Mouse (Mus musculus) intestine, embryonic 14.5 days (tissue): ENCODE measurements around the gene N6amt1. TPM values are rescaled to one million over a fixed set of nuclear protein-coding genes. Genes with fewer than 3 reads are reported as not detected.

ENCODE experiments used
- ATAC-seq: fragments of 200-750 bp; cut with Nextera tagmentation; replicated peaks from 2 replicates; pipeline ENCODE4 v1.8.0; 2017; ENCODE audit warnings: low read depth, moderate number of reproducible peaks, moderate TSS enrichment, moderate library complexity; ENCODE audit not compliant: low FRiP score, low TSS enrichment
- DNase-seq: peaks from one replicate; pipeline ENCODE4 v3.0.0-alpha.2; 2018; ENCODE audit warnings: low spot score
- H3K27ac ChIP-seq: fragments of 300-500 bp; sonication (generic); 2 replicates; pipeline ENCODE4 v1.5.1; 2014; ENCODE audit warnings: low read depth, mild to moderate bottlenecking, control low read depth
- H3K27me3 ChIP-seq: fragments of 300-500 bp; sonication (generic); replicated peaks from 2 replicates; pipeline ENCODE4 v1.6.1; 2014; ENCODE audit warnings: low read length, control low read depth; ENCODE audit not compliant: control insufficient read depth, insufficient read depth
- H3K36me3 ChIP-seq: fragments of 300-500 bp; sonication (generic); 2 replicates; pipeline ENCODE4 v1.6.1; 2014; ENCODE audit warnings: low read length, control low read depth; ENCODE audit not compliant: control insufficient read depth, insufficient read depth
- H3K4me1 ChIP-seq: fragments of 300-500 bp; sonication (generic); replicated peaks from 2 replicates; pipeline ENCODE4 v1.6.1; 2014; ENCODE audit warnings: low read length, control low read depth, mixed read lengths; ENCODE audit not compliant: control insufficient read depth, insufficient read depth
- H3K4me2 ChIP-seq: fragments of 300-500 bp; sonication (generic); 2 replicates; pipeline ENCODE4 v1.6.1; 2014; ENCODE audit warnings: low read length
- H3K4me3 ChIP-seq: fragments of 300-500 bp; sonication (generic); 2 replicates; pipeline ENCODE4 v1.5.1; 2014; ENCODE audit warnings: low read depth, low read length, control low read depth, mixed read lengths
- H3K9ac ChIP-seq: fragments of 300-500 bp; sonication (generic); 2 replicates; pipeline ENCODE4 v1.6.1; 2014; ENCODE audit warnings: mild to moderate bottlenecking, low read length
- H3K9me3 ChIP-seq: fragments of 300-500 bp; sonication (generic); 2 replicates; pipeline ENCODE4 v1.6.1; 2016; ENCODE audit warnings: low read length, control low read depth; ENCODE audit not compliant: control insufficient read depth
- WGBS: fragments of 180-500 bp; shearing (Covaris S2); extraction: QIAGEN DNeasy Blood & Tissue Kit; methylation state at CpG from one replicate; pipeline ENCODE4 v1.1.7; 2014; 5-methylcytosine and 5-hydroxymethylcytosine counted together
- polyA plus RNA-seq: library from polyadenylated mRNA; unstranded; fragments of >200 nt; fragmentation: Nextera tagmentation; extraction: Ambion mirVana; gene quantifications from 2 replicates; pipeline ENCODE4 v1.2.1, GENCODE M21; 2014

Gene N6amt1
- polyA plus RNA-seq, 1 experiment from 2014 or later = 24.7 TPM

GRCm38 (mm10) chr16:87364231-87364630 lies 10.2 kb downstream of the N6amt1 start:
- Histone ChIP-seq H3K4me3 (no peak overlapping the region), H3K36me3 (peaks cover 59% of the 10 kb centered on the region)
- DNase-seq = no peak

DNA sequence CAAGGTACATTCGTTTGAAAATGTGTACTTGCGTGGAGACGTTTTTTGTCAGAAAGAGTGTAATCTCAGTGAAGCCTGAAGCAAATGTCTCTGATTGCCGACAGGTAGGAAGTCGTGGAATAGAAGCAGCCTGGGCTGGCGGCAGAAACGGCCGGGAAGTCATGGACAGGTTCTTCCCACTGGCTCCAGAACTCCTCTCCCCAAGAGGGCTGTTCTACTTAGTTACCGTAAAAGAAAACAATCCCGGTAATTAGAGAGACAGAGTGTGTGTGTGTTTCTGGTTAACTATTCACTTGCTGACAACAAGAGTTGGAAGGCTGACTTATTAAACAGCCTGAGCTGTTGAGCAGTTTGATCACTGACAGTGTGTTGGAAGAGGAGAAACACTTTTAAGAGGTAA lies 12.1 kb downstream of the N6amt1 start:
- H3K36me3 ChIP-seq = peaks cover 48% of the 10 kb centered on the region
- no peak overlapping the region for H3K27ac ChIP-seq
- H3K4me2 ChIP-seq = no peak overlapping the region
- H3K4me1 ChIP-seq = no peaks in the 10 kb centered on the region
- no peaks in the 10 kb centered on the region for H3K9me3 ChIP-seq
- no peak overlapping the region for H3K4me3 ChIP-seq
- ATAC-seq (no peak), DNase-seq (no peak)
- H3K9ac ChIP-seq = no peak overlapping the region
- no peaks in the 10 kb centered on the region for H3K27me3 ChIP-seq
- WGBS = 68% methylated on average over 10 of the region's 10 CpGs

More at GRCm38 (mm10) chr16:87364231-87364630, 10.2 kb downstream of the N6amt1 start:
- no peak for ATAC-seq
- no peak overlapping the region for H3K4me2 ChIP-seq
- H3K9ac ChIP-seq = no peak overlapping the region
- H3K27me3 ChIP-seq = no peaks in the 10 kb centered on the region
- 62% methylated on average over 4 of the region's 4 CpGs for WGBS
- no peaks in the 10 kb centered on the region for H3K9me3 ChIP-seq
- no peaks in the 10 kb centered on the region for H3K4me1 ChIP-seq
- no peak overlapping the region for H3K27ac ChIP-seq

GRCm38 (mm10) chr16:87366445-87366844 lies 12.5 kb downstream of the N6amt1 start:
- Histone ChIP-seq H3K27me3 (no peaks in the 10 kb centered on the region), H3K9me3 (no peaks in the 10 kb centered on the region), H3K4me1 (no peaks in the 10 kb centered on the region), H3K4me3 (no peak overlapping the region), H3K27ac (no peak overlapping the region), H3K4me2 (no peak overlapping the region), H3K36me3 (peaks cover 48% of the 10 kb centered on the region), H3K9ac (no peak overlapping the region)
- ATAC-seq (no peak), DNase-seq (no peak)
- WGBS = 91% methylated on average over 6 of the region's 6 CpGs

DNA sequence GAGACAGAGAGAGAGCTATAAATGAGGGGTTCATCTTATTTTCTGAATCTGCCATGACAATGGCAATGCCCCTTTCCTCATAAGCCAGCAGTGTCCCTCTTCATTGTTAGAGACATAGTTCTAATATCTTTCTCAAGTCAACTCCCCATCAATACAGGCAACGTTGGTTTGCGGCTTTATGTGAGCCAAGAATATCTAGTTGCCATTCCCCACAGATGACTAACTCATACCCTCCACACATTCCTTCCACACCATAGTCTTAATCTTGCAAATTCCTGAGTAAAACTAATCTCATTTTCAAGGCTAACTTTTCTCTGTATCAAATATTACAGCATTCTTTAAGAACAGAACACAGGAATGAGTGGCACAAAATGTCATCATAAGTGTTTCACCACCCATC lies 29.0 kb downstream of the N6amt1 start:
- no peak for DNase-seq
- Histone ChIP-seq H3K4me1 (no peaks in the 10 kb centered on the region), H3K36me3 (peaks cover 75% of the 10 kb centered on the region), H3K27ac (no peak overlapping the region), H3K4me3 (no peak overlapping the region), H3K9ac (no peak overlapping the region), H3K9me3 (no peaks in the 10 kb centered on the region), H3K27me3 (no peaks in the 10 kb centered on the region), H3K4me2 (no peak overlapping the region)
- 91% methylated on average over 2 of the region's 2 CpGs for WGBS
- ATAC-seq = no peak

GRCm38 (mm10) chr16:87384366-87384765 lies 30.4 kb downstream of the N6amt1 start:
- no peak for ATAC-seq
- no peaks in the 10 kb centered on the region for H3K27me3 ChIP-seq
- no peaks in the 10 kb centered on the region for H3K9me3 ChIP-seq
- H3K4me2 ChIP-seq = no peak overlapping the region
- H3K4me3 ChIP-seq = no peak overlapping the region
- 71% methylated on average over 2 of the region's 2 CpGs for WGBS
- H3K27ac ChIP-seq = no peak overlapping the region
- H3K36me3 ChIP-seq = peaks cover 70% of the 10 kb centered on the region
- DNase-seq = no peak
- H3K9ac ChIP-seq = no peak overlapping the region
- H3K4me1 ChIP-seq = no peaks in the 10 kb centered on the region

DNA sequence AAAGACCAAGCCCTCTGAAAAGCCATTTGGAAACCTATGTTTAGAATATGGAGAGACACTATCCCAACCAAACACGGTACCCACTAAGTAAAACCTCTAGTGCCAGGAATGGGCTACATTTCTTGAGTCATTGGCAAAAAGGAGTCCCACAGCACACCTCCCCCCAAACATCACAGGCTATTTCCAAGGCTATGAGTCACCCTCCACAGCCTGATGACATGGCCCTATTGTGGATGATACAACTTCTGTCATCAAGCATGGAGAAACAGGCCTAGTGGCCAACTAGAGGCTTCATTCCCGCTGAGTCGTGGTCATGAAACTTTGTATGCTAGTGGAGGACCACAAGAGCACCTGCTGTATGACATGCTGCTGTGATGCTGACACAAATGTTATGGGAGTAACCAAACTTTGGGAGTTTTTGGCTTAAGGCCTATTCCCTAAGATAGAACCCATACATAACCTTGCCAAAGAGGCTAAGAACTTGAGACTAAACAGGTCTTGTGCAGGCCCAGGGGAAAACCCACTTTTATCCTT lies 33.5 kb downstream of the N6amt1 start:
- peaks cover 44% of the 10 kb centered on the region for H3K36me3 ChIP-seq
- no peak overlapping the region for H3K9ac ChIP-seq
- H3K27me3 ChIP-seq = no peaks in the 10 kb centered on the region
- H3K4me1 ChIP-seq = no peaks in the 10 kb centered on the region
- no peaks in the 10 kb centered on the region for H3K9me3 ChIP-seq
- H3K4me2 ChIP-seq = no peak overlapping the region
- ATAC-seq (no peak), DNase-seq (no peak)
- H3K27ac ChIP-seq = no peak overlapping the region
- H3K4me3 ChIP-seq = no peak overlapping the region
- WGBS = 95% methylated on average over 3 of the region's 3 CpGs

- Histone ChIP-seq H3K27ac (no peak overlapping the region), H3K4me2 (no peak overlapping the region), H3K4me1 (no peaks in the 10 kb centered on the region), H3K4me3 (no peak overlapping the region), H3K36me3 (peaks cover 60% of the 10 kb centered on the region), H3K27me3 (no peaks in the 10 kb centered on the region), H3K9ac (no peak overlapping the region), H3K9me3 (no peaks in the 10 kb centered on the region)
- 0 out of 2 replicates have a peak, but pooled peaks have one; percentile 27 for ATAC-seq
- DNase-seq = peak; percentile 67
- 48% methylated on average over 16 of the region's 16 CpGs for WGBS
These were observed 40.0 kb downstream of the N6amt1 start for GRCm38 (mm10) chr16:87393813-87394548.

DNA sequence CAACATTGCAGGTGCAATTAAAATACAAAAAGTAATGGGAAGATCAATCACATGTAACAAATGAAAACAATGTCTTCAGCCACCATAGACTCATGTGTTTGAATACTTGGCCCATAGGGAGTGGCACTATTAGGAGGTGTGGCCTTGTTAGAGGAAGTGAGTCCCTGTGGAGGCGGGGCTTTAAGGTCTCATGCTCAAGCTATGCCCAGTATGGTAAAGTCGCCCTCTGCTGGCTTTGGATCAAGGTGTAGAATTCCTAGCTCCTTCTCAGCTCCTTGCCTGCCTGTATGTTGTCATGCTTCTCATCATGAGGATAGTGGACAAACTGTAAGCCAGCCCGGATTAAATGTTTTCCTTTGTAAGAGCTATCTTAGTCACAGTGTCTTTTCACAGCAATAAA lies 51.0 kb downstream of the N6amt1 start:
- Histone ChIP-seq H3K27me3 (no peaks in the 10 kb centered on the region), H3K9me3 (no peaks in the 10 kb centered on the region), H3K27ac (no peak overlapping the region), H3K9ac (no peak overlapping the region), H3K4me3 (no peak overlapping the region), H3K4me1 (no peaks in the 10 kb centered on the region), H3K36me3 (peaks cover 82% of the 10 kb centered on the region), H3K4me2 (no peak overlapping the region)
- ATAC-seq (no peak), DNase-seq (no peak)
- 81% methylated on average over 3 of the region's 3 CpGs for WGBS
